Mouse (Mus musculus) spleen, postnatal 0 days (tissue): ENCODE results near the gene Olfr304. TPM values are rescaled to one million over a fixed set of nuclear protein-coding genes. Genes with fewer than 3 reads are reported as not detected.

Experiments
- polyA plus RNA-seq: library from polyadenylated mRNA; unstranded; fragments of >200 nt; fragmentation: Nextera tagmentation; extraction: Ambion mirVana; gene quantifications from 2 replicates; pipeline ENCODE4 v1.2.1, GENCODE M21; 2015

The Olfr304 gene
- polyA plus RNA-seq, result not detected in 2 replicates

DNA sequence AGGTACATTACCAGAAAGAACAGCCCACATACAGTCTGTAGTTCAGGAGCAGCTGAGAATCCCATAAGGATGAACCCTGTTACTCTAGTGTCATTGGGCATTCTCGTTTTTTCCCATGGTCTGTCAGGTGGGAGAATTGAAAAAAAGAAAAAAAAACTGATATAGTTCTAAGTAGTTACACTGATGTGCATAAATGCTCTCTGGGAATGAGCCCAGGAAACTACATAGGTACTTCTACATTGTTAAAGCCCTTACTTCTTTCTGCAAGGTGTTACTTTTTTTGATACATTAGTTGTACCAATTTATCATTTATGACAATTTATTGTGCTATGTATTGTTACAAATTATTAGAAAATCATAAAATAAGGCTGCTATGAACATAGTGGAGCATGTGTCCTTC is at the start of gene Olfr304:
Gene Olfr304 (minus strand): TSS at position 101 of the 400 bp plus-strand sequence.

GRCm38 (mm10) chr7:86403546-86403945 is 17.1 kb upstream of the Olfr304 start, which contains the start of gene Olfr301:
Gene Olfr301, plus strand, starts transcription at chr7:86403846.

DNA sequence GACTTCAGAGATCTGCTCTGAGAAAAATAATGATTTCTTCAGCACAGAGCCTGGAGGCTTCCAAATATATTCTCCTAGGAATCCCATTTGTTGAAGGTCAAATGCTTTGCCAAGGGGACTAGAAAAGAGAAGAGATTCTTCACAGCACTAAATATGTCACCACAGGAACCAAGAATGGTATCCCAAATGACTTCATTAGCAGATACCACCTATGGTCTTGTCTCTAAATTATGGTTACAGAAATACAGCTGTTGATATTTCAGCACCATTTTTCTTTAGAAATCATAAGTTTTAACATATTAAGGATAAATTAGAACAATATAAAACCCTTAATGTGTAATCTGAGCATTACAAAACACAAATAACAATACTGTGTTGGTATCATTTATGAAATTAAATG is 11.2 kb upstream of the Olfr304 start, which contains the start of gene Olfr303:
Gene Olfr303 (minus strand): TSS at position 101 of the 400 bp plus-strand sequence.

DNA sequence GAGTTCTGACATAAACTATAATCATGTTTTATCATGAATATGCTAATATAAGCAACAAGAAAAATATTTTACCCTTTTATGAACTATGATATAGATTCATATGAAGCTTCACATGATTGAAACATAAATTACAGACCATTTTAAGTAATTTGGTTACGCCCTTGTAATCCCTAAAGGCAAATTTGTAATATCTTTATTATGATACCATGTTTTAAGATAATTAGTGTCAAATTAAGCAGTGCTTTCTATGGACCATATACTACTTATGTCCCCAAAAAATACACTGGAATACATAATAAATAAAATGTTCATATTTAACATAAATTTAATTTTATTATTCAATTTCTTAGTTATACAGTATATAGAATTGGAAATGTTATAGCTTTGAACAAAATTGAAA is 19.6 kb downstream of the Olfr304 start, which contains the start of gene Olfr305:
Gene Olfr305 (minus strand): TSS at position 101 of the 400 bp plus-strand sequence.

DNA sequence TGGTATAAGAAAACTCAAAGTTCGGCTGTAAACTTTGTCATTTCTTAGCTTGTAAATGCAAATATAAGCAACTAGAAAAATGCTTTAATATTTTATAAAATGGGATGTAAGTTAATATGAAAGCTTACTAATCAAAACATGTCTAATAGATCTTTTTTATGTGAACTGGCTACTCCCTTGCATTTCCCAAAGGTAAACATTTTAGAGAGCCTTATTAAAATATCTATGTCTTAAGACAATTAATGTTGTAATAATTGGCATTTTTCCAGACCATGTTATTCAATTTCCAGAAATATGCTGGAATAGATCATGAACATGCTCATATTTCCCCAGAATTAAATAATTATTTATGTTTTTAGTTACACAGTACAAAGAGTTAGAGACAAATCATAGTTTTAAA is 49.0 kb downstream of the Olfr304 start, which contains the start of gene Olfr307:
Gene Olfr307 (minus strand): TSS at position 101 of the 400 bp plus-strand sequence.

Other genes starting within 250 kb of the Olfr304 start
- not detected in 2 replicates for gene Vmn2r75, start 214.9 kb downstream of the Olfr304 start, polyA plus RNA-seq
- not detected in 2 replicates for gene Vmn2r76, start 140.3 kb downstream of the Olfr304 start, polyA plus RNA-seq
- not detected in 2 replicates for gene Olfr310, start 109.5 kb downstream of the Olfr304 start, polyA plus RNA-seq
- not detected in 2 replicates for gene Olfr309, start 73.0 kb downstream of the Olfr304 start, polyA plus RNA-seq
- not detected in 2 replicates for gene Olfr308, start 61.0 kb downstream of the Olfr304 start, polyA plus RNA-seq
- not detected in 2 replicates for gene Olfr307, start 49.1 kb downstream of the Olfr304 start, polyA plus RNA-seq
- not detected in 2 replicates for gene Olfr305, start 19.7 kb downstream of the Olfr304 start, polyA plus RNA-seq
- gene Olfr303, start 11.1 kb upstream of the Olfr304 start, polyA plus RNA-seq, result not detected in 2 replicates
- gene Olfr301, start 17.2 kb upstream of the Olfr304 start, polyA plus RNA-seq, result not detected in 2 replicates
- not detected in 2 replicates for gene Olfr299, start 73.3 kb upstream of the Olfr304 start, polyA plus RNA-seq
- not detected in 2 replicates for gene Olfr298, start 105.8 kb upstream of the Olfr304 start, polyA plus RNA-seq
- not detected in 2 replicates for gene Olfr297, start 133.3 kb upstream of the Olfr304 start, polyA plus RNA-seq
- not detected in 2 replicates for gene Olfr295, start 197.2 kb upstream of the Olfr304 start, polyA plus RNA-seq
- gene Olfr294, start 230.0 kb upstream of the Olfr304 start, polyA plus RNA-seq, result not detected in 2 replicates